Mouse (Mus musculus): Measurements from ENCODE around the gene Tbc1d2b.

Tbc1d2b gene

DNA sequence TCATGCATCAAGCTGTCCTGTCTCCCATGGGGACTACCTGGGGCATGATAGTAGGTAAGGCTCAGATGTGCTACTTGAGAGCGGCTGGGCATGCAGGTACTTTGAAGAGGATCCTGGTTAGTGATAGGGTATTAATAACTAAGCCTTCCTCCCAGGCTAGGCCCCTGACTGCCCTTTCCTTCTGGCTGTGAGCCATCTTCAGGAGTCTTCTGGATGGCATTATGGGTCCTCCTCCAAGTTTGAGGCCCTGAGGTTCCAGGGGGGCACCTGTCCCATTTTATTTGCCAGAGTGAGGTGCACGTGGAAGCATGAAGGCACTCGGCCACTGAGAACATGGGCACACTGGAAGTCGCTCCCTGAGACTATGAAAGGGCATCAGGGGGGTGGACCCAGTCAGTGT lies 70.1 kb downstream of the Tbc1d2b start:
- no peak for DNase-seq

DNA sequence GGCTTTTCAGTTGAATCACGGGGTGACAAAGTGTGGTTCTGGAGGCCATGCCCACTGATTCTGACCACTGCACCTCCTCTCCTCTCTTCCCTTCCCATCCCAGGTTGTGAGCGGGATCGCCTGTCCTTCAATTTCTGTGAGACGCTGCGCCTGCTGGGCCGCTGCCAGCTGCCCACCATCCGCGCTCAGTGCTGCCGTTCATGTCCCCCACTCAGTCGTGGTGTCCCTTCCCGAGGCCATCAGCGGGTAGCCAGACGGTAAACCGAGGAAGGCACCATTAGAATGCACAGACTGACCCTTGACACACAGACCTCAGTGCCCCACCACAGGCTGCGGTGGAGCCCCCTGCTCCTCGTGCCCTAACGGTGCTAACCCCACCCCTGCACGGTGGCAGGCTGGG lies 71.0 kb downstream of the Tbc1d2b start:
- DNase-seq, result no peak

- no peak for DNase-seq
Measured at GRCm38 (mm10) chr9:90198531-90199449, 71.8 kb downstream of the Tbc1d2b start.

DNA sequence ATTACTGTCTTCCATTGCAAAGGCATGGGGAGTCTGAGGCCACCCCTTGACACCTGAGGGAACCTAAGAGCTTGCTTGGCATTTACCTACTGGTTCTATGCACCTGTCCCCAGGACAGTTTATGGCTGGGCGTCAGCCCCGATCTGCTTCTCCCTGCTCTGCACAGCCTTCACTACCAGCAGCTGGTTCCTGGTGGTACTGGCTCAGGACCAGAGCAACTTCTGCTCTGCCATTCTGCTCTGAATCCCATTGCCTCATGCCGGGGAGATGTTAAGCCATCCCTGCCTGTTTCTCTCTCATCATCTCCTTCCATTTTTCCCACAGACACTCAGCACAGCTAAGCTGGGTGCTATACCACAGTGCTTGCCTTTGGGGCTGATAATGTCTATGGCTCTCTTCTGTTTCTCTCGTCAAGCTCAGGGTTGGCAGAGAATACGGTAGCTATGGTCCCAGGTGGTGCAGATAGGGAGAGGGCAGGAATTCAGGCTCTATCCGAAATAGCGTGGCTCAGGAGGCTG lies 72.7 kb downstream of the Tbc1d2b start:
- DNase-seq, result no peak

DNA sequence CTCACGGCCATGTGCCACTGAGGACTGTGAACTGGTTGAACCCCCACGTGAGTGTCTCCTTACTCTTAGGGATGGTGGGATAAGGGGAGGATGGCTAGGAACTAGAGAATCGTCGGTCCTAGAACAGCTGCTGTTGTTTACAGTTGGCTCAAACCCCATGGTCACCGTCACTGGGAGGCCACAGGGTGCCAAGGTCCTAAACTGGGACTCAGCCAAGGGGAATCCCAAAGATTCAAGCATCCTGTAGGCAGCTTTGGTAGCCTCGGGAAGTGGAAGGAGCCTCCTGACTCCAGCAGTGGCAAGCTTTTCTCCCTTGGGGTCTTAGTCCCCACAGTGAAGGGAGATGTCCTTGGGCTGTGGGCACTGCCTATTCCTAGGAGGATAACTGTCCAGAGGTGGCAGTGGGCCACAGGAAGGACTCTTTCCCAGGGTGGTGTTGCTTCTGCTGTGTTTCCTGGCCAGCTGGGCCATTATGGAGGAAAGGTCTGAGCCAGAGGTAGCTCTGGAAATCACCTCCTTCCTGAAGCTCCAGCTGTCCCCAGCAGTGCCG lies 73.4 kb downstream of the Tbc1d2b start:
- no peak for DNase-seq

- DNase-seq, result no peak
Measured at GRCm38 (mm10) chr9:90196262-90196661, 74.3 kb downstream of the Tbc1d2b start.

DNA sequence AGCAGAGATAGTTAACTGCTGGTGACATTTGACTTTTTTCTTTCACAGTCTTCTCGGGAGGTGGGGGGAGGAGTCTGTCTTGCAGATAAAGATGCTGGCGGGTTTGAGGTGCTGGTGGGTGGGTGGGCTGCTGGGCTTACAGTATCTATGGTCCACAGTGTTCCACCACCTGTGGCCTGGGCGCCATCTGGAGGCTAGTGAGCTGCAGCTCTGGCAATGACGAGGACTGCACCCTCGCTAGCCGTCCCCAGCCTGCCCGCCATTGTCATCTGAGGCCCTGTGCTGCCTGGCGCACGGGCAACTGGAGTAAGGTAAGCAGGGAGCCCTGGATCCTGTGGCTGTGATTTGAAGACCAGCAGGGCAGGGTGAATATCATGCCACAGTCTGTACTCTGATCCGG lies 75.6 kb downstream of the Tbc1d2b start:
- no peak for DNase-seq

DNA sequence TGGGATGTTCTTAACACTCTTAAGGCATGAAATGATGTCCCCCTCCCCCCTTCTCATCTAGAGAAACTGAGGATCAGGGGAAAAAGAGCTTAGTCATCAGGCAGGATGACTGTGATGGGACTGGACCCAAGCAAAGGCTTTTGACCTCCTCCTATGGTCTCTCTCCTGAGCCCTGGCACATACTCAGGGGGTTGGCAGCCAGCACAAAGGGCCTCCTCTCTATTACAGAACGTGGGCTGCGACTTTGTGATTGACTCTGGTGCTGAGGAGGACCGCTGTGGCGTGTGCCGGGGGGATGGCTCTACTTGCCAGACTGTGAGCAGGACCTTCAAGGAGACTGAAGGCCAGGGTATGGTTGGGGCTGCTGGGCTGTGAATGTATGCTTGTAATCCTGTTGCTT lies 81.2 kb downstream of the Tbc1d2b start:
- no peak for DNase-seq

GRCm38 (mm10) chr9:90188893-90189292 lies 81.7 kb downstream of the Tbc1d2b start:
- no peak for DNase-seq

- no peak for DNase-seq
Measured at GRCm38 (mm10) chr9:90185356-90185910, 85.2 kb downstream of the Tbc1d2b start.

- DNase-seq, result no peak
Measured at GRCm38 (mm10) chr9:90184116-90184515, 86.5 kb downstream of the Tbc1d2b start.

DNA sequence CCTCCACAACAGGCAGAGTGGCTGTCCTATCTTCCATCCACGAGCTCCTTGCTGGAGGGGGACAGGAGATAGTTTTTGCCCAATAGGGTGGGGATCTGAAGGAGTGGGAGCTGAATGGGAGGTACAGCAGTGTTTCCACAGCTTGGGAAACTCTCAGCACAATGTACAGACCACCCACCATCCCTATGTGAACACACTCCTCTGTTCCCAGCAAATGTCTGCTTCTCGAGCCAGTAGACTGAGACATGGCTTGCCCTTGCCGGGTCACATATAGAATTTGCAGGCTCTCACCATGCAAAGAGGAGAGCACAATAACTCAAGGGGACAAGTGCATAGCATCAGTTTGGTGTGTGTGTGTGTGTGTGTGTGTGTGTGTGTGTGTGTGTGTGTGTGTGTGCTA lies 87.1 kb downstream of the Tbc1d2b start:
- no peak for DNase-seq

DNA sequence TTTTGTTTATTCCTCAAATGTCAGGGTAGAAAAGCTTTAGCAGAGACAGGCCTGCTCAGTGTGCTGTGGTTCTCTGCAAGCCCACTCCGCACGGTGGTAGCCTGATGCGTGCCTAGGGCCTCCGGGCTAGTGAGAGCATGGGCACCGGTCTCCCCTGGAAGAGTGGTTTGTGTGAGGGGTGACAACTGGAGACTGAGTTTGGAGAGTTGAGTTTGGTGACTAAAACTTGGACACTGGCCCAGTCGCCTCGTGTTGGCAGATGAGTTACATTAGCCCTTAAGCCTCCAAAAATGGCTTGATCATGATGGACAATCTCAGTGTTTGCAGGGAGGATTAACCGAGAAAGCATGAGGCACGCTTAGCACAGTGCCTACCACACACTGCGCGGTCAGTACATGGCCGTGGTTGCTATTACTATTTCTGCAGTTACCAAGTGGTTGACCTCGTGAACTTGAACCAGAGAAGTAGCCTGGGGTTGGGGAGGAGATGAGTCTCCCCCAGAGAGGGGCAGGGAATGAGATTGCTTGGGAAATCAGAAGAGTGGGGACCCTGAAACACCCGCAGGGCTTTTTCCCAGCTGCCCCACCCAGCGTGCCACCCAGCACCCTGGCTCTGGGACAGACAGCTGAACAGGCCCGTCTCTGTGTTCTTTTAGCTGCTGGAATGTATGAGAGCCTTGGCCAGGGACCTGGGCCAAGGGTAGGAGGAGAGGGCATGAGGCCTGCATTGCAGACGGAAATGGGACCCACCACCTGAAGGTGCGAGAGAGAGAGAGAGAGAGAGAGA lies 87.8 kb downstream of the Tbc1d2b start:
- no peak for DNase-seq

- no peak for DNase-seq
Measured at GRCm38 (mm10) chr9:90181656-90182388, 88.8 kb downstream of the Tbc1d2b start.

DNA sequence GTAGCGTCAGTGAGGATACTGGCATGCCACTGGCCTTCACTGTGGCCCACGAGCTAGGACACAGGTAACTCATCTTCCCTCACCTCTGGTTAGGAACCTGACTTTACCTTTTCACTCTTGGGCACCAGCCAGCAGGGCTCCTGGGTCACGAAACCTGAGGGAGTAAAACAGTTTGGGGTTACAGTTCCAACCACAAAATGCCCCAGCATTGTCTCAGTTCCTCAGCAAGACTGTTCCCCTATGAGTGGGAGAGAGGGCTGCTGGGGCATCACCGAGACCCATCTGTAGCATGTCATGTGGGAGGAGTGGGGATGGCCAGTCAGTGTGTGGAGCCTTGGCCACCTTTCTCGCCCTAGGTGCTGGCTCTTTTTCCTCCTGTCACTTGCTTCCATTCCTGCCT lies 91.2 kb downstream of the Tbc1d2b start:
- DNase-seq, result no peak

GRCm38 (mm10) chr9:90173330-90173729 lies 97.3 kb downstream of the Tbc1d2b start:
- no peak for DNase-seq

DNA sequence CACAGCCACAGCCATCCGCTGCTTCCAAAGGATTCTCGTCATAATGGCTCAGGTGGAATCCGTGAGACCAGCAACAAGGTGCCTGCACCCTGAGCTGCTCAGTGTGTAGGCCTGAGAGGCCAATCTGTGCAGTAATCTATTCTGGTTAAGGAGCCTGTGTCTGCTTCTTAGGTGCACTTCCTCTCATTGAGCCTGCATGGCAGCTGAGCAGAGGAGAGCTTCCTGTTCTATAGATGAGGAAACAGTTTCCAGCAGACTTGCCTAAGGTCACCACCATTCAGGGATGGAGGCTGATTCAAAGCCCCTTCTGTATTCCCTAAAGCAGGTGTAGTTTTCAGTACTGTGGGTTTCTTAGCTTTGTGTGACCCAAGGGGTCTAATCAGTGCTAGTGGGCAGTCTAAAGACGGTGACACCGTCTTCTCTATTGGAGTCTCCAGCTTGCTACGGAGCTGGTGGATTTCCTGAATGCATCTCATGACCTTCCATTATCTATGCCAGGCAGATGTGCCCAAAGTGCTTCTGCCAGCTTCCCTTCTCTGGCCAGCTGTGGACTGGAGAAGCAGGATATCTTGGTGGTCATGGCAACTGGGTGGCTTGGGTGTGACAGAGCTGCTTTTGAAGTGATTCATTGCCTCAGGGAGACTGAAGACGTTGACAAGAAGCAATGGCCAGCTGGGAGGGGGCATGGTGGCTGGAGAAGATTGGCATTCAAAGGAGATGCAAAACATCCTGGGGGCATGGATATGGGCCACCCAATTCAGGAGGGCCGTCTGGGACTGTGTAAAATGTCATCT lies 97.9 kb downstream of the Tbc1d2b start:
- no peak for DNase-seq

- DNase-seq, result no peak
Measured at GRCm38 (mm10) chr9:90171421-90171820, 99.2 kb downstream of the Tbc1d2b start.

- DNase-seq, result peak; percentile 66
Measured at GRCm38 (mm10) chr9:90169965-90170364, 100.6 kb downstream of the Tbc1d2b start.

DNA sequence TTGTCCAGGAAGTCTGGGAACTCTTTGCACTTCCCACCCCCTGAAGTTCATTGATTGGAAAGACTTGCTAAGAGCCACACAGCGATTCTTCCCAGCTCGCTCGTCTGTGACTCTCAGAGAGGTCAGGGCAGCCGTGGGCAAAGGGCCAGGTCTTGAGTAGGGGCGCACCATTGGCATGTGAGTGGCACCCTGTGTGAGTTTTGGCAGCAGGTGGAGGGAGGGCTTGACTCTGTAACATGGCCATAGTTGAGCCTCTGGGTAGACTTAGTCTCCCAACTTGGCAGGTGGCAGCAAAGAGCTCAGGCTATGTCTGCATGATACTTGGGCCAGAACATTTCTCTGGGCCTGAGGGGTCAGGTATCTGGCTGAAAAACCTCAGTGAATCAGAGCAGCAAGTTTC lies 104.0 kb downstream of the Tbc1d2b start:
- no peak for DNase-seq

GRCm38 (mm10) chr9:90165590-90165989 lies 105.0 kb downstream of the Tbc1d2b start:
- DNase-seq, result no peak

Data from cerebellum, adult 9-11 months (tissue).